Mouse (Mus musculus): ENCODE data around the gene Olfr30.
"Not testable (repeated sequence)": the region's sequence is repeated elsewhere in the genome, so short reads cannot be mapped to it uniquely, and the experiment has no call there.

Gene Olfr30

DNA sequence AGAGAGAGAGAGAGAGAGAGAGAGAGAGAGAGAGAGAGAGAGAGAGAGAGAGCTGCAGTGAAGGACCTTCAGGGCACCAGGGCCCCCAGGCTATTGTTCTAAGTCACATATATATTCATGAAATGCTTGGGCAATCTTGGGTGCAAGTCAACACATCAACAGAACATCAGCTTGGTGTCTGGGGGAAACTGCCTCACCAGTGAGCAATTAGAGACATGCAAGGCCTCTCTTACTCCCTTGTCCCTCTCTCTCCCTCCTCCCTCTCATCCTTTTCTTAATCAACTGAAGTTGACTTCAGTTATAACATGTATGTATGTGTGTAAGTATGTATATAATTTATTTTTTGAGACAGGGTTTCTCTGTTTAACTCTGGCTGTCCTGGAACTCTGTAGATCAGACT lies at the start of gene Olfr30:
Gene Olfr30, minus strand, starts transcription at position 101 of the 400 bp plus-strand sequence.
- no peak for DNase-seq

- not testable (repeated sequence) for DNase-seq
Observed at GRCm38 (mm10) chr11:58509058-58509457, 47.0 kb upstream of the Olfr30 start.

DNA sequence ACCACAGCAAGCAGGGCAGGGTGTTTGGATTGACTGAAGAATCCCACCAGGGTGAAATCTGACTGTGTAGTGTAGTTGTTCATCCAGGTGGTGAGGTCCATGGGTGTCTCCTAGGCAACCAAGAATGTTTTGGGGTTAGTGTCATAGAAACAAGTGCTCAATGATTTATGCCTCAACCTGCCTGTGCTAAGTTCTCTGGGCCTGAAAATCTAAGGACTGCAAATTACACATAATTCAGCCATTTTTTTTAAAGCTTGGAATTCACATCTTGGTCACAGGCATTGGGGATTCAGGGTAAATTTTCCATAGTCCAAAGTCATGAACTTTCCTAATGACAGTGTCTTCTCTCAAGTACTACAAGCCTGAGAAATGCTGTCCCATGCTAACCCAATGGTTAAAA lies 40.4 kb upstream of the Olfr30 start, which contains the start of gene Olfr331:
Gene Olfr331, minus strand, starts transcription at position 101 of the 400 bp plus-strand sequence.
- not testable (repeated sequence) for DNase-seq

DNA sequence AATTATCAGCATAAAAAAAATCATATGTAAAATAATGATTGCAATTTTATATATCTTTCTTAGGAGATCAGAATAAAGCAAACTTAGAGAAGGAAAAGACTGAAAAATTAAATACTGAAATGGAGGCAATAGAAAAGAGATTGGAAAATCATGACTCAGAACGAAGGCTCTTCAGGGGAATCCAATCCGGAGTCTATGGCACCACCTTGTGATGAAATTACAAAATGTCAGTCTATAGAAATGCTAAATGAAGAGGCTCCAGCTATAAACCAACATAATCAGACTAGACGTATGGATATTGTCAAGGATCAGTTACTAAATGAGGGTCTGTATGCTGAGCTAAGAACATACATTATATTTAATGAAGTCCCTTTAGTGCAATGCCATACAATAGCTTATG lies 37.2 kb upstream of the Olfr30 start:
- no peak for DNase-seq

GRCm38 (mm10) chr11:58498761-58499160 lies 36.7 kb upstream of the Olfr30 start:
- no peak for DNase-seq

DNA sequence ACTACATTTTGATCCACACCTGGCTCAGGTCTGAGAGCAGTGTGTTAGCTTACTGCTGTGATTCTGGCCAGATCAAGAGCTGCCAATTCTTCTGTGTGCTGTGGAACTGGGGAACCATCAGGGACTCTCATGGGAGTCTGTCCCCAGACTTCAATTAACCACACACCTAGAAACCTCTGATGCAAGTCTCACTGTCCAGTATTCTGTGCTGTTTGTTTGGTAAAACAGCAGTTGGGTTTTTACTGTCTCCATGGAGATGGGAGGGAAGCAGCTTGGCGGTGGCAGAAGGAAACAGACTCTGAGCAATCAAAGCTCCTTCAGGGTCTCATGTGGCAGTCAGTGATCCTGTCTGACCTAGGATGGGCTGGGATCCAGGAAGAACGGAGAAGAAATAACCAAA lies 30.4 kb upstream of the Olfr30 start, which contains the start of gene Olfr332:
Gene Olfr332, minus strand, starts transcription at position 101 of the 400 bp plus-strand sequence.
- DNase-seq, result no peak

DNA sequence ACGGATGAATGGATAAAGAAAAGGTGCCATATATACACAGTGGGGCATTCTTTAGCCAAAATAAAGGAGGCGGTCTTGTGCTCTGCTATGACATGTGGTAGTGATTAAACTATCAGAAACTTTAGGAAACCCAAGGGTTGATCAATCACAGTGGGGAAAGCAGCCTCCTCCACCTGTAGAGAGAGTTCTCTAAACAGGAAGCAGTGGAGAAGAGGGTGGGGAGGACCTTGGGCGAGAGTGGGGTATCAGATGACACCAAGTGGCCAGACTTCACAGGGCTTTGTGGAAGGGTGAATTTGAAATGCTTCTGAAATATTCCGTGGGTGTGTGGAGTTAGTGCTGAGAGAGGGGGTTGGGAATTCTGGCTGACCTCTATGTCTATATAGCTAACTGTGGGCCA lies 8.5 kb downstream of the Olfr30 start:
- no peak for DNase-seq

DNA sequence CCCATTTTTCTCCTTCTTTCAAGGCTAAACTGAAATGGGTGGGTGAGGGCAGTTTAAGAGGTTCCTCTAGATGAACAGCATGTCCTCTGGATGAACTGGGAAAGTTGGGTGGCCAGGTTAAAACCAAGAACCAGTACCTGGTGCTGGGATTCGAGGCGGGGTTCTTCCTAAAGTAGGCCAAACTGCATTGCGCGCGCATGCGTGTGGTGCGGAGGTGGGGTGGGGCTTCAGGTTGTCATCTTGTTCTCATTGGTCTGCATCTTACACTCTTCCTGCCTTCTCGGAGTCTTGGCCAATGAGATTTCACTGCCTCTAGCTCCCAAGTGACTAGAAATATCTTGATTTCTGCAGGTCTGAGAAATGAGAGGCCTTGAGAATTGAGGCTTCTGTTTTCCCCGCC lies 9.3 kb downstream of the Olfr30 start, which contains the start of gene Lypd9:
Gene Lypd9, minus strand, starts transcription at position 165 of the 400 bp plus-strand sequence.
- DNase-seq, result no peak

DNA sequence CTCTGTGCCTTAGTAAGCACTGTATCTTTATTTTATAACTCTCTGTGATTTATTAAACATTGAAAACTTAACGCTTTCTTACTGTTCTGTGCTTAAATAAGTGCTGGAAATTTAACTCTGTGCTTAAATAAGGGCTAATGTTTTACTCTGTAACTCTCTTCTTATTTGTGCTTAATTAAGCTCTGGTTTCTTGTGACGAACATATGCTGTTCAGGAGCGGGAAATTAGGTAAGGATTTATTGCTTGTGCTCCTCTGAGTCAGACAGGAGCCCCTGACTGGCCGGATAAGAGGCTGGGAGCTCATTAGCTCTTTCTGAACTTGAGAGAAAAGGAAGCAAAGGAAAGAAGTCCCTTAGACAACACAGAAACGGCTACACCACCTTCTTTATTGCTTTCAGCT lies 24.2 kb downstream of the Olfr30 start:
- DNase-seq, result no peak

- no peak for DNase-seq
Observed at GRCm38 (mm10) chr11:58432259-58432658, 29.8 kb downstream of the Olfr30 start, which contains the start of gene Gm12253. Gene Gm12253 (plus strand): TSS chr11:58432559.

GRCm38 (mm10) chr11:58420815-58421214 lies 41.3 kb downstream of the Olfr30 start, which contains the start of gene 1810065E05Rik:
Gene 1810065E05Rik (plus strand): TSS chr11:58421111.
- no peak for DNase-seq

GRCm38 (mm10) chr11:58418336-58418735 lies 43.7 kb downstream of the Olfr30 start:
- no peak for DNase-seq

DNA sequence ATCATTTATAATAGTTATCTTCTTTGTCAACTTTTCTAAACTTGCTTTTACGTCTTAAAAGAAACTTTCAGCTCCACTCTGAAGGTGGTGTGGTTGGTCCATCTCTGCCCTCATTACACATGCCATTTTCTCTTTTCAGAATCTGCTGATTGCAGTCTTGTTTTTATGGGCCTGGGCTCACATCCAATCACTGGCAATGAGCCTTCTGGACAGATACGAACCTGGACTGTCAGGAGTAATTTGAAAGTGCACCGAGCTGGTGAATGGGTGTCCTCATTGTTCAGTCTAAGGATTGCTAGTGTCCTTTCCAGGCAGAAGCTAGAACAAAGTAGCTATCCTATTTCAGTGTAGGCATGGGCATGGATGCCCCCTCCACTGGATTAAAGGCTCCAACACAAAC lies 54.0 kb downstream of the Olfr30 start:
- DNase-seq, result no peak
